Mouse (Mus musculus): Measurements from ENCODE around the gene Cln5. TPM values are rescaled to one million over a fixed set of nuclear protein-coding genes. Genes with fewer than 3 reads are reported as not detected.

The Cln5 gene
- total RNA-seq, 2 experiments from 2014 or later, result 8.6 TPM

- intact Hi-C loops (cut with DNase I), result no loop called here
- no peak for DNase-seq (ENCODE audit: low spot score in 2 of 2)
Observed at GRCm38 (mm10) chr14:103077272-103078005, 7.4 kb downstream of the Cln5 start.

- intact Hi-C loops (cut with DNase I), result no loop called here
- no peak for DNase-seq (ENCODE audit: low spot score in 2 of 2)
Observed at GRCm38 (mm10) chr14:103078006-103078912, 8.2 kb downstream of the Cln5 start.

GRCm38 (mm10) chr14:103079209-103079977 lies 9.4 kb downstream of the Cln5 start:
- intact Hi-C loops (cut with DNase I), result no loop called here
- DNase-seq (ENCODE audit: low spot score in 2 of 2), result no peak

- no peak for DNase-seq (ENCODE audit: low spot score in 2 of 2)
- intact Hi-C loops (cut with DNase I), result no loop called here
Observed at GRCm38 (mm10) chr14:103085840-103086533, 16.0 kb downstream of the Cln5 start.

- intact Hi-C loops (cut with DNase I), result no loop called here
- no peak for DNase-seq (ENCODE audit: low spot score in 2 of 2)
Observed at GRCm38 (mm10) chr14:103086671-103087324, 16.8 kb downstream of the Cln5 start.

- intact Hi-C loops (cut with DNase I), result no loop called here
Observed at GRCm38 (mm10) chr14:103087846-103088245, 17.8 kb downstream of the Cln5 start.

GRCm38 (mm10) chr14:103088624-103089023 lies 18.6 kb downstream of the Cln5 start:
- intact Hi-C loops (cut with DNase I), result no loop called here
- DNase-seq (ENCODE audit: low spot score in 2 of 2), result no peak

More at GRCm38 (mm10) chr14:103087846-103088245, 17.8 kb downstream of the Cln5 start:
- DNase-seq (ENCODE audit: low spot score in 2 of 2), result no peak

- DNase-seq (ENCODE audit: low spot score in 2 of 2), result no peak
- intact Hi-C loops (cut with DNase I), result no loop called here
Observed at GRCm38 (mm10) chr14:103093236-103093635, 23.2 kb downstream of the Cln5 start.

- intact Hi-C loops (cut with DNase I), result no loop called here
- DNase-seq (ENCODE audit: low spot score in 2 of 2), result no peak
Observed at GRCm38 (mm10) chr14:103093670-103094069, 23.7 kb downstream of the Cln5 start.

GRCm38 (mm10) chr14:103095036-103095435 lies 25.0 kb downstream of the Cln5 start:
- no peak for DNase-seq (ENCODE audit: low spot score in 2 of 2)
- intact Hi-C loops (cut with DNase I), result no loop called here

- no peak for DNase-seq (ENCODE audit: low spot score in 2 of 2)
- intact Hi-C loops (cut with DNase I), result no loop called here
Observed at GRCm38 (mm10) chr14:103095826-103096225, 25.8 kb downstream of the Cln5 start.

GRCm38 (mm10) chr14:103096621-103097020 lies 26.6 kb downstream of the Cln5 start:
- no peak for DNase-seq (ENCODE audit: low spot score in 2 of 2)
- intact Hi-C loops (cut with DNase I), result no loop called here

GRCm38 (mm10) chr14:103098213-103098586 lies 28.2 kb downstream of the Cln5 start:
- no peak for DNase-seq (ENCODE audit: low spot score in 2 of 2)
- intact Hi-C loops (cut with DNase I), result loop anchor here (2.0 kb wide), 1 partner anchor 27 kb away; the partner anchor contains the start of gene Cln5

- DNase-seq (ENCODE audit: low spot score in 2 of 2), result peak; percentile 70 to 86
- intact Hi-C loops (cut with DNase I), result loop anchor here (2.0 kb wide), 1 partner anchor 28 kb away; the partner anchor contains the start of gene Cln5
Observed at GRCm38 (mm10) chr14:103098587-103099235, 28.7 kb downstream of the Cln5 start.

- intact Hi-C loops (cut with DNase I), result loop anchor here (2.0 kb wide), 1 partner anchor 29 kb away; the partner anchor contains the start of gene Cln5
- DNase-seq (ENCODE audit: low spot score in 2 of 2), result peak; percentile 83 to 84
Observed at GRCm38 (mm10) chr14:103099238-103099933, 29.4 kb downstream of the Cln5 start, which contains the start of gene Fbxl3. Gene Fbxl3 (minus strand): TSS chr14:103099566.

- no peak for DNase-seq (ENCODE audit: low spot score in 2 of 2)
- intact Hi-C loops (cut with DNase I), result no loop called here
Observed at GRCm38 (mm10) chr14:103100296-103100695, 30.3 kb downstream of the Cln5 start.

- intact Hi-C loops (cut with DNase I), result no loop called here
- no peak for DNase-seq (ENCODE audit: low spot score in 2 of 2)
Observed at GRCm38 (mm10) chr14:103101171-103101570, 31.2 kb downstream of the Cln5 start.

- DNase-seq (ENCODE audit: low spot score in 2 of 2), result no peak
- intact Hi-C loops (cut with DNase I), result no loop called here
Observed at GRCm38 (mm10) chr14:103102246-103102645, 32.2 kb downstream of the Cln5 start.
